Mouse (Mus musculus): ENCODE results near the gene Olfr312.

DNA sequence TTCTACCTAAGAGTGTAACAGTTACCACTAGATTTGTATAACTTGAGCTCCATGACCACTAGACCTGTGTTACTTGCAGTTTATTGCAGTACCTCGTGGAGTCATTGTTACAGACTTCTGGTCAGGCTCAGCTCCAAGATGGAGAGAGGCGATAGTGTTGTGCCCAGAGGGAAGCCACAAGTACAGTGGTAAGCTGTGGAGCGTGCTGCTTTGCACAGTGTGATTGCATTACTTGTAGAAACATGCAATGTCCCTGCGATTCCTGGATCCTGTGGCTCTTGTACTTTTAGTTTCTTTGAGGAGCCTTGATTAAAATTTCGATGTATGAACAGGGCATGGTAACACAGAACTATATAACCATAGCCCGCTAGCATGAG is 38.9 kb downstream of the Olfr312 start:
- TF ChIP-seq GATA1 (IDR thresholded peaks at IDR 0.05; ENCODE audit: low read length): no peak
- TF ChIP-seq TAL1 (IDR thresholded peaks at IDR 0.05; ENCODE audit: low read length): no peak
